Mouse (Mus musculus): ENCODE measurements around the gene Gm10644.
A peak's percentile ranks its signal among the peaks of the same experiment; 100 is the strongest.
"Not testable (repeated sequence)": the region's sequence is repeated elsewhere in the genome, so short reads cannot be mapped to it uniquely, and the experiment has no call there.

The Gm10644 gene

DNA sequence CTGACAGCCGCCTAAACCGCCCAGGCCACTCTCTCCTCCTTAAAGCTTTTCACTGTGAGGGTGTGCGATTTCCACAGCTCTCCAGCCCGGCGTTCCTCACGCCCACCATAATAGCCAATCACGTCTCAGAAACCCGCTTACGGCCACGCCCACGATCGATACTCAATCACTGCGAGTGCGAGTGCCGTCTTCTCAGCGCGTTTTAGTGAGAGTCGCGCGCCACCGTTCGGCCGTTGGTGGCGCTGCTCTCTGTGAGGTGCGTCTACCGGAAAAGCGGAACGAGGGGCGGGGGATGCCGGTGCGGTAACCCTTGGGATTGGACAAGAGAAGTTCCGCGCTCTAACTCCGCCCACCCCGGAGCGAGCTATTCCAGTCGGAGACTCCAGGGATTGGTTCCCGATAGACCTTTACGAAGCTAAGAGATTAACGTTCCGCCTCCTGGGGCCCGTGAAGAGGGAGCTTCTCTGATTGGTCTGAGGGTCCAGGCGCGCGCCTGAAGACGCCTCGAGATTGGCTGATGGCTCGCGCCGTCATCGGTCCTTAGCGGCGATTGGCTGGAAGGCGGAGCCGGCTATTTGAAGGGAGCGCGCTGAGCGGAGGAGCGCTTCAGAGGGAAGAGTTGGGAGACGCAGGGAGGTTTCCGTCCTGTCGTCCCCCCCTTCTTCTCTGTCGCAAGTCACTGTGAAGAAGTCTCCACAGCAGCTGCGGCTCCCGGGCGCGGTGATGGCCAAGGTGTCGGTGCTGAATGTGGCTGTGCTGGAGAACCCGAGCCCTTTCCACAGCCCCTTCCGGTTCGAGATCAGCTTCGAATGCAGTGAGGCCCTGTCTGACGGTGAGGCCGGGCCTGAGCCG is at the start of gene Gm10644, which contains the start of gene Asf1b:
Gene Gm10644 (minus strand): TSS at position 100 of the 852 bp plus-strand sequence.
Gene Asf1b (plus strand): TSS at position 402 of the 852 bp plus-strand sequence.
- DNase-seq (ENCODE audit: low spot score), result peak; percentile 100

GRCm38 (mm10) chr8:84004533-84005201 is 49.7 kb upstream of the Gm10644 start:
- peak; percentile 96 for DNase-seq (ENCODE audit: low spot score)

- no peak for DNase-seq (ENCODE audit: low spot score)
Observed at GRCm38 (mm10) chr8:84003612-84004246, 48.7 kb upstream of the Gm10644 start.

- DNase-seq (ENCODE audit: low spot score), result peak; percentile 43
Observed at GRCm38 (mm10) chr8:84002957-84003611, 48.1 kb upstream of the Gm10644 start.

DNA sequence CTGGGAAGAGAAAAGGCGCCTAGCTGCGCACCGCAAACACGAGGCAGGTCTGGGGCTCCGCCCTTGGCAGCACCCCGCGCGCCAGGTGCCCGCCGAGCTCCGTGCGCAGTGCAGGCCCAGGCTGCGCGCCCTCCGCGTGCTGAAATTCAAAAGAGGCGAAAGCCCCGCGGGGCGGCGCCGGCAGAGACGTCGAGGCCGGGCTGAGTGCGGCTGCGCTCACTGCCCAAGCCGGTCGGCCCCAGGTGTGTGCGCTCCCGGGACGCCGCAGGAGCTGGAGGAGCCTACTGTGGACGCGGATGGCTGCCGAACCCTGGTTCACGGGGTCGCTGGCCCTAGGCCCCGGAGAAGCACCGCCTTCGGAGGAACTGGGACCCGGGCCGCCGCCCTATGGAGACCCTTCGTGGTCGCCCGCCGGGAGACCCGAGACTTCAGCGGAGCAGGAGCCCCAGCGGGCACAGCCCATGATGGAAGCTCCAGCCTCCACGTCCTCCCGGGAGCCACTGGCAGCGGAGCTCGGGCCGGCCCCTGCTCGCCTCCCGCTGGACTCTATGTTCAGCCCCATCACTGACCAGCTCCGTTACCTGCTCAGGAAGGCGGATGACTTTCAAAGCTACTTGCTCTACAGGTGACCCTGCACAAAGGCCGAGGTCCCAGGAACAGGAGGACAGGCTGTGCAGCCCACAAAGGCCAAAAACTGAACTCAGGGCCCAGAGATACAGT is 46.4 kb upstream of the Gm10644 start, which contains the start of gene 1700067K01Rik:
Gene 1700067K01Rik (plus strand): TSS at position 222 of the 720 bp plus-strand sequence.
- DNase-seq (ENCODE audit: low spot score), result no peak

DNA sequence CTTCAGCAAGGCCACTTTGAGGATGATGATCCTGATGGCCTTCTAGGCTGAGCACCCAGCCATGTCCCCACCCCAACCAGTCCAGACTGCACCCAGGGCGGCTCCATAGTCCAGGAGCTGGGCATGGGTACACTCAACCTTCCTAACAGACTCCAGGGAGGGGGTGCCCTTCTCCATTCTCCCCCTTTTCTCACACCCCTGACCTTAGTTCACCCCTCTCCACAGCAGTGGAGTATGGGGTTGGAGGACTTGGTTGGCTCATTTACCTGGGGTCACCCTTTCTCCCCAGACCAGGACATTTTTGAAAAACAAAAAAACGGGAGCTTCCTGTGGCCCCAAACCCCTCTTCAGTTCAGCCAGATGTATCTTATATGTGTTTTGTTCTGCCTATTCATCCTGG is 44.8 kb upstream of the Gm10644 start:
- DNase-seq (ENCODE audit: low spot score), result no peak

DNA sequence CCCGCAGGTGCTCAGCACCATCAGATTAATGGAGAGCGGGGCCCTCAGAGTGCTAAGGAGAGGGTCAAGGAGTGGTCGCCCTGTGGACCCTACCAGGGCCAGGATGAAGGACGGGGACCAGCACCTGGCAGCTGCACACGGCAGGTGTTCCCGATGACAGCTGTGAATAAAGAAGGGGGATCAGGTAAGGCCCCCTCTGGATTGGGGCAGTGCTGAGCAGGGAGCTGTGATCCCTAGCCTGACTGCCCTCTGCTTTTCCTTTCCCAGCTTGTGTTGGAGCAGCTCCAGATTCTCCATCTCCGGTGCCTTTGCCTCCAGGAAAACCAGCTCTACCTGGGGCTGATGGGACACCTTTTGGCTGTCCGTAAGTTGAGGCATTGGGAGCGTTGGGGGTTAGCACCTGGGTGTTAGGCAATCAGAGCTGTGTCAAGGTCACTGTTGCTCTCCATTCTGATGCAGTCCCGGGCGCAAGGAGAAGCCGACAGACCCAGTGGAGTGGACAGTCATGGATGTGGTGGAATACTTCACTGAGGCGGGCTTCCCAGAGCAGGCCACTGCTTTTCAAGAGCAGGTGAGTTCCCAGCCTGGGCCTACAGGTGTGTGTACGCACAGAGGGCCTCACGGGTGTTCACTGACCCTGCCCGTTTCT is 44.2 kb upstream of the Gm10644 start:
- DNase-seq (ENCODE audit: low spot score), result no peak

GRCm38 (mm10) chr8:83998231-83999056 is 43.4 kb upstream of the Gm10644 start:
- DNase-seq (ENCODE audit: low spot score), result peak; percentile 74

- DNase-seq (ENCODE audit: low spot score), result peak; percentile 58
Observed at GRCm38 (mm10) chr8:83997511-83998141, 42.6 kb upstream of the Gm10644 start, which contains the start of gene Samd1. TSS of gene Samd1 (plus strand) at chr8:83997672.

GRCm38 (mm10) chr8:83996567-83997505 is 41.8 kb upstream of the Gm10644 start:
- peak; percentile 95 for DNase-seq (ENCODE audit: low spot score)

GRCm38 (mm10) chr8:83995973-83996372 is 41.0 kb upstream of the Gm10644 start:
- no peak for DNase-seq (ENCODE audit: low spot score)

GRCm38 (mm10) chr8:83994030-83994429 is 39.0 kb upstream of the Gm10644 start:
- DNase-seq (ENCODE audit: low spot score), result no peak

GRCm38 (mm10) chr8:83992488-83992887 is 37.5 kb upstream of the Gm10644 start:
- no peak for DNase-seq (ENCODE audit: low spot score)

GRCm38 (mm10) chr8:83990170-83990569 is 35.2 kb upstream of the Gm10644 start:
- DNase-seq (ENCODE audit: low spot score), result no peak

DNA sequence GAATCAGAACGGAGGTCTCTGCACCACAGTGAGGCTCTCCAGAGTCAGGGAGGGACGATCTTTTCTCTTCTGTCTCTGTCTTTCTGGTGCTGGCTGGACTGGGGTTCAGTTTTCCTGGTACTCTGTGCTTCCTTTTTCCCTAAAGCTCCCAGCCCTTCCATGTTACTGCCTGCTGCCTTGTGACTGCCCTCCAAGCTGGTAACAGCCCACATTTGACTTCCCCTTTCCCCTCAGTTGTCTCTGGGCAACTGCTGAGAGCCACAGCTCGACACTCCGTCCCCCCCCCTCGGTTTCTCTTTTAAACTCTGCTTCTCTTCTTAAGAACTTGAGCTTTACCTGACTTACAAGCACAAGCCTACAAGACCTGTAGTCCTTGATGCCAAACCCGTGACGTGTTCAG is 34.2 kb upstream of the Gm10644 start:
- DNase-seq (ENCODE audit: low spot score), result no peak

DNA sequence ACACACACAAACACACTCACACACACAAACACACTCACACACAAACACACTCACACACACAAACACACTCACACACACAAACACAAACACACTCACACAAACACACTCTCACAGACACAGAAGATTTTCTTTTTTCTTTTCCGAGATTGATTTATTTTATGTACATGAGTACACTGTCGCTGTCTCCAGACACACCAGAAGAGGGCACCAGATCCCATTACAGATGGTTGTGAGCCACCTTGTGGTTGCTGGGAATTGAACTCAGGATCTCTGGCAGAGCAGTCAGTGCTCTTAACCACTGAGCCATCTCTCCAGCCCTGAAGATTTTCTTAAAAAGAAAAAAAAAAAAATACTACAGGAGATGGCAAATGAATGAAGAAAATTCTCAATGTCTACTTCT is 28.2 kb upstream of the Gm10644 start:
- not testable (repeated sequence) for DNase-seq (ENCODE audit: low spot score)

DNA sequence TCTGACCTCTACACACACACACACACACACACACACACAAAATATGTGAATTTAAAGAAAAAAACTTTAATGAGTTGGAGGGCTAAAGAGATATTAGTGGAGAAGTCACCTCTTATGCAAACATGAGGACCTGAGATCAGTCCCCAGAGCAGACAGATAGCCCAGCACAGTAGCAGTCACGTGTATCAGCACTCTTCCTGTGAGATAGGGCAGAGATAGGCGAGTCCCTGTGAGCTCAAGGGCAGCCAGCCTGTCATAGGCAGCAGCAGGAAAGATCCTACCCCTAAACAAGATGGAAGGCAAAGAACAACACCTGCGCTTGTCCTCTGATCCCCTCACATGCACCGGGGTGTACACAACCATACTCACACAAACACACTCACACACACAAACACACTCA is 27.4 kb upstream of the Gm10644 start:
- DNase-seq (ENCODE audit: low spot score), result no peak

DNA sequence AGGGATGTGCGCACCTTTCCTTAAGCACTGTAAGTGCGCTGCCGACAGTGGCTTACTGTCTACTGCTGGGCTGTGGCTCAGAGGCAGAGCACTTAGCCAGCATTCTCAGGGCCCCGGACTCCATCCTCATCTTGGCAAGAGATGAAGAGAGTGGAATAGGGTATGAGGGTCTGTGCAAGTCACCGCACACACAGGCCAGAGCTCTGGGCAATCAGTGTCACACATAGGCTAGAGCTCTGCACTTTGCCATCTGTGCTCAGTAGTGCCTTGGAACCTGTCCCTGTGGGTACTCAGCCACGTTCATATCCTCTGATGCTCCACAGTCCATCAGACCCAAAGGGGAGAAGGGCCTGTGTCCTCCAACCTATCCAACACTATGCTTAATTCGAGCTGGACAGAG is 26.5 kb upstream of the Gm10644 start:
- no peak for DNase-seq (ENCODE audit: low spot score)

All from yolk sac, embryonic 10.5 days (tissue).